ENCODE assay signal across 18 mouse cellular contexts in the genomic region with DNA sequence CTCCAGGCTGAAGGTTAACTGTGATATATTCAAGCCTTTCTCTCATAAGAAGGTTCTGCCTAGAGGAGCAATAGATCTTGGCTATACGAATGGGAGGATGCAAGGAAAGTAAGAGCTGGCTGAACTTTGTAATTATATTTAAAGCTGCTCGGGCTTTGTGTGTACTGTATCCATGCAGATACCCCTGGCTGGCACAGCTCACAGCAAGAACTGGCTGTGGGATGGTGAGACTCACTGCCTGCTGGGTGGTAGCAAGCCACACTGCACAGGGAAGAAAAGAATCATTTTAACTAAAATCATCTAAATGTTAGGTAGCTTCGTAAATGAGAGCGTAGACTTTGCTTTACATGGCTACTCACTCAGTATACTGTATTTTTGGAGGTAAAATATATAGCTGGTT.
"Had no signal": no experiment of that assay in that cellular context is flagged by ENCODE, and none has a peak within 500 bp of the region (broad histone marks: within the 10 kb centered on the region; RNA-seq: fewer than 3 reads in every experiment).

No protein-coding gene starts in this region.

- H3K4me1 ChIP-seq: midbrain, embryonic 12.5 days had no signal

- H3K9ac ChIP-seq: liver, embryonic 14.5 days; lung, embryonic 14.5 days; midbrain, embryonic 12.5 days; neural tube, embryonic 13.5 days; neural tube, embryonic 15.5 days had no signal

- H3K36me3 ChIP-seq: midbrain, embryonic 10.5 days; midbrain, embryonic 12.5 days; neural tube, embryonic 13.5 days; neural tube, embryonic 15.5 days had no signal

- ATAC-seq: midbrain, embryonic 16.5 days had no signal

- H3K27ac ChIP-seq: liver, embryonic 14.5 days; midbrain, embryonic 10.5 days; midbrain, embryonic 12.5 days; neural tube, embryonic 13.5 days; neural tube, embryonic 15.5 days had no signal

- H3K9me3 ChIP-seq: midbrain, embryonic 10.5 days; midbrain, embryonic 12.5 days; neural tube, embryonic 13.5 days; neural tube, embryonic 15.5 days had no signal

- H3K27me3 ChIP-seq: midbrain, embryonic 12.5 days; neural tube, embryonic 13.5 days; neural tube, embryonic 15.5 days had no signal

- H3K4me2 ChIP-seq: lung, embryonic 14.5 days; midbrain, embryonic 12.5 days; neural tube, embryonic 13.5 days; neural tube, embryonic 15.5 days had no signal

- H3K4me3 ChIP-seq: midbrain, embryonic 10.5 days; midbrain, embryonic 12.5 days; myocyte; neural tube, embryonic 13.5 days; neural tube, embryonic 15.5 days had no signal

- DNase-seq: lung, adult 18-20 months; lung, embryonic 14.5 days; lung, postnatal 10 days; lung, postnatal 4 days; midbrain, embryonic 14.5 days; retina, postnatal 1 day; right cerebral cortex, postnatal 14 days; spleen, adult 18-20 months; thymus, adult 2 months; thymus, postnatal 25 days; thymus, postnatal 4 days had no signal
